Mouse (Mus musculus): ENCODE measurements around the gene Dlgap5.

DNA sequence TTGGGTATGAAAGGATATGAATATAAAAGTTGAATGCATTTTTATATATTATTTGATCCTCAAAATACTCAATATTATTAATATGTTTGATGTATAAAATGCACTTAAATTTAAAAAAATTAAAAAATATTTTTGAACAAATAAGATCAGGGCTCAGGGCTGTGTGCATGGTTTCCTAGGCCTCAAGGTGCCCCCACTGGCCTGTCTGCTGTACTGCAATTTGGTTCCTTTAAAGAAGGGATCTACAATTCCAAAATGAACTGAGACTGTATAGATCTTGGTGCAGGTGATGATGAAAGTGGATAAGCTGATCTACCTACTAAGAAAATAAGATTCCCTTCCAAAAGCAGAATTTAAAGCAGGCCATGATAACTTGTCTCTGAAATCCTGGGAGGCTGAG lies 14.8 kb upstream of the Dlgap5 start:
- TF ChIP-seq CTCF (IDR thresholded peaks at IDR 0.05; ENCODE audit: control insufficient read depth, insufficient read depth, low read length) = no peak
- TF ChIP-seq POLR2A (IDR thresholded peaks at IDR 0.05; ENCODE audit: borderline replicate concordance, control insufficient read depth, low read depth, low read length) = no peak

All from bone marrow, adult 2 months (tissue).